Mouse (Mus musculus): ENCODE data around the gene Ophn1. TPM values are rescaled to one million over a fixed set of nuclear protein-coding genes. Genes with fewer than 3 reads are reported as not detected.

Ophn1 gene
- 10 to 100 TPM; 16.7 to 19.7 TPM for total RNA-seq (2021)
- long read RNA-seq, experiment 1, full-length matches to known transcripts: 2 of 5 reads
- long read RNA-seq, experiment 1, partial matches to known transcripts: 0 of 5 reads
- long read RNA-seq, experiment 1, other reads (novel, unspliced or antisense): 3 of 5 reads
- long read RNA-seq, experiment 2, full-length matches to known transcripts: 8 of 11 reads
- long read RNA-seq, experiment 2, partial matches to known transcripts: 1 of 11 reads
- long read RNA-seq, experiment 2, other reads (novel, unspliced or antisense): 2 of 11 reads

DNA sequence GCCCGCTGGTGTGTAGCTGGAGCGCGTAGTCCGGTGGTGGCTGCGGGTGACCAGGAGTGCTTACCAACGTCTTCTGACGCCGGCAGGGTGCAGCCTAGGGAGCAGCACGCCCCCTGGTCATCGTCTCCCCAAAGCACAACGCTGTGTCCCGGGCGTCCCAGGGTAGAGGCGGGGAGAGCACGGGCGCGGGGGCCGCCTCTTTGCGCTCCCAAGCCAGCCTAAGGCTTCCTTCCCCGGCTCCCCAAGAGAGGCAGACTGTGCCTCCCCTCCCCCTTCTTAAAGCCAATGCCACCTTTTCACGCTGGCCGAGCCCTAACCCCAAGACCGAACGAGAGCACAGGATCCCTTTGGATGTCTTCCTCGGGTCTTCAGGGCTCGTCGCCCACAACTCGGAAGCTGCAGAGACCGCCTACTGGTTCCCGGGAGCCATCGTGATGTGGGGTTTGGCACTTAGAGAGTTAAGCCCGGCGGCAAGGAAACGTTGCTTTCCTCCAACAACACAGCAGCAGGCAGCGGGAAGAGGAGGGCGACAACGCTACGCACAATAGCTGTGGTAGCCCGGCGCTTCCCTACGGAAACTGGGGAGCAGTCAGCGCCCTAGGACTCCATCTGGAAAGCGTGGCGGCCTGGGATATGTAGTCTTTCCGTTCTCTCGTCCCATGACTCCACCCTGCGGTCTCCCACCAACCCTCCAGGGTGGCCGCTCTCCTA lies at the start of gene Ophn1:
Gene Ophn1 (minus strand): TSS at position 620 of the 711 bp plus-strand sequence.
- peak; percentile 16 to 24 for DNase-seq (ENCODE audit: low spot score in 2 of 2)

GRCm38 (mm10) chrX:98937555-98938294 lies 46.9 kb upstream of the Ophn1 start:
- DNase-seq (ENCODE audit: low spot score in 2 of 2): peak; percentile 66 to 76

DNA sequence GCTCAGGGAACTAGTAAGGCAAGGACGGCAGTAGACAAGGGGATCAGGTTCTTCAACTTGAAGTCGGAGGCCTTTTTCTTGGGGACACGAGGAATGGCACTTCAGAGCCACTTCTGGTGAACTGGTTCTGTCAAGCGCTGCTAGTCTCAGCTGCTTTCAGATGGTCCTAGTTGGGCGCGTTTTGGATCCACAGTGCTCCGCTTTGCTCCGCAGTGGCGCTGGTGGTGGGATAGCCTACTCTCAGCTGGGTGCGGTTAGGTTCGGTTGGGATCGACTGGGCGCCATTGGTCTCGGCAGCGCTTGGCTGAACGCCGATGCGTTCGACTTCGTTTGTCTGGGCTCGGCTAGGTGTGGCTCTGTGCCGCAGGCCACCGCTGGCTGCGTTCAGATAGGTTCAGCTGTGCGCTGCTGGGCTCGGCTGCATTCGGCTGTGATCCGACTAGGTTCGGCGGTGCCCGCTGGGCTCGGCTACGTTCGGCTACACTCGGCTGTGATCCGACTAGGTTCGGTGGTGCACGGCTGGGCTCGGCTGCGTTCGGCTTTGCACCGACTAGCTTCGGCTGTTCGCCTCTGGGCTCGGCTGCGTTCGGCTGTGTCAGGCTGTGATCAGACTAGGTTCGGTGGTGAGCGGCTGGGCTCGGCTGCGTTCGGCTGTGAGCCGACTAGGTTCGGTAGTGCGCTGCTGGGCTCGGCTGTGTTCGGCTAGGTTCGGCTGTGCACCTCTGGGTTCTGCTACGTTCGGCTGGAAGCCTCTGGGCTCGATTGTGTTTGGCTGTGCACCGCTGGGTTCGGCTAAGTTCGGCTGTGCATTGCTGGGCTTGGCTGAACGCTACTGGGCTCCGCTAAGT lies 46.1 kb upstream of the Ophn1 start:
- DNase-seq (ENCODE audit: low spot score in 2 of 2): peak; percentile 79 to 83

DNA sequence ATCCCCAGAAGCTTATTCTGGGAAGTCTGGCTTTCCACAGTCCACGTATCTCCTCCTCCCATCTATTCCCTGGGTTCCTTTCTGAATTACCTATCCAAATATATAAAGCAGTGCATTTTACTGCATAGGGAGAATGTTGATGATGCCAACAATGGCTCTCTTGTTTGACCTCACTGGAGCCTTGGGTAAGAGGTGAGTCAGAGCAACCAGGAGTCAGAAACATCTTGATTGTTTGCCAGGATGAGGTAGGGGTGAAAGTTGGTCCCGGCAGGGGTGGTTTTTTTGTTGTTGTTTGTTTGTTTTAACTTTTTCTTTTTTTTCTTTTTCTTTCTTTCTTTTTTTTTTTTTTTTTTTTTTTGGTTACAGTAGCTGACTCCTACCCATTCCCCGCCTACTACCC lies 45.3 kb upstream of the Ophn1 start, which contains the start of gene Yipf6:
Gene Yipf6 (plus strand): TSS at position 216 of the 400 bp plus-strand sequence.
- DNase-seq (ENCODE audit: low spot score in 2 of 2): no peak

DNA sequence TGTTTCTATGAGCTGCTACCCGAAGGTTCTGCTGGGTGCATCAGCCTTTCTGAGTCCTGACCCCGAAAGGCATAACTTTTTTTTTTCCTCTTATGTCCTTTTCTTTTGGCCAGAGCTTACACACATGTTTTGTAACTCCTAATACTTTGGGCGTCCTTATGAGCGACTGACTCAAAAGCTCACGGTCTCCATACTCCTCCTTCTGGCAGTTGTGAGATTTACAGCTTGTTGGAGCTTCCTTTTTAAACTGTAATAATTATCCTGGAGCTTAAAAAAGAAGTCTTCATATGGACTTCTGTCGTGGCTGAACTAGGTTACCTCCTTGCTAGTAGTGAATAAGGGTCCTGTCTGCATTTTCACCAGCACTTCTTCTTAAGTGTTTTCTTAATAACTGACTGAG lies 28.6 kb upstream of the Ophn1 start:
- no peak for DNase-seq (ENCODE audit: low spot score in 2 of 2)

DNA sequence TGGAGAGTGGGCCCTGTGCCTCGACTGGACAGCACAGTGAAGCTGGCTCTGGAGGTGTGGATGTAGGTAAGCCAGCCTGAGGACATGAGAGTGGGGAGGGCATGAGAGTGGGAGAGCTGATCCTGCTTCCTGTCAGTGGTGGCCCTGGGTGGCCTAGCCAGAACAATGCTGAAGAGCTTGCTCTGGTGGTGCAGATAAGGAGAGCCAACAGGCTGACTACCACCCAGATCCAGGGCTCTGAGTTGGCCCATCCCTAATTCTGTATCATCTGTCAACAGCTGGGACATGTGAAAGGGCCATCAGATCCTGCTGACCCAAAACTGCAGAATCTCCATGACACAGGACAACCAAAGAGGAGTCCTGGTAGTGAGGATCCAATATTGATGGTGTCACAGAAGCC lies 18.1 kb upstream of the Ophn1 start:
- no peak for DNase-seq (ENCODE audit: low spot score in 2 of 2)

DNA sequence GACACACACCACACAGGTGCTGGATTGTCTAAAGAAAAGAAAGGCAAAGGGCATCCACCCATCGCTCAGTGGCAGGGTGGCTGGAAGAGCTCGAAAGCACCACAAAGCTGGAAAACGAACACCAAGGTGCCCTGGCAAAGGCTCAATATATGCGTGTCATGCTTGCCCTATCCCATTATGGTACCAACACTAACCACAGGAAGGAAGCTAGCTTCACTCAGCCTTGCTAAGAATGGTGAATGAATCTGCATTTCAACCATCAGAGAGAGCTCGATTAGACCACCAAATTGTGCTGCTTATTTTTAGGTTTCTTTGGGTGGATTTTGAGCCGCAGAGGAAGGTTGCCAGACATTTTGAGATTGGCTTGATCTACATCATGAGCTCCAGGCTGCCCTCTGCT lies 13.4 kb upstream of the Ophn1 start:
- no peak for DNase-seq (ENCODE audit: low spot score in 2 of 2)

DNA sequence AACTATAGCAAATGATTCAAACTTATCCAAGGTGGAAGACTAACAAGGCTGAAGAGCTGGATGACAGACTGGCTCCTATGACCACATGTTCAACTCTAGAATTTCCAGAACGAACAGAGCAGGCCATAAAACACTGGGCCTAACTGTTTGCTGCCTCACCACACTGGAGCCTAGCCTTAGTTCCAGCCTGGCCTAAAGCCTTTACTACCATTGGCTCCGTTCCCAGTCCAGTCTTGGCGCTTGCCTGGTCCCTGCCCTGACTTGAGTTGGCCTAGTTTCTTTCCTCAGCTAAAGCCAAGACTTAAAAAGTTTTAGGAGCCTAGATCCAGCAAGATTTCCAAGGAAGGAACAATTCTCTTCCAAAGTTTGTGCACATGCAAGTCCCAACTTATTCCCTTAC lies 7.5 kb upstream of the Ophn1 start:
- DNase-seq (ENCODE audit: low spot score in 2 of 2): peak in 1 of 2 experiments; percentile 4

DNA sequence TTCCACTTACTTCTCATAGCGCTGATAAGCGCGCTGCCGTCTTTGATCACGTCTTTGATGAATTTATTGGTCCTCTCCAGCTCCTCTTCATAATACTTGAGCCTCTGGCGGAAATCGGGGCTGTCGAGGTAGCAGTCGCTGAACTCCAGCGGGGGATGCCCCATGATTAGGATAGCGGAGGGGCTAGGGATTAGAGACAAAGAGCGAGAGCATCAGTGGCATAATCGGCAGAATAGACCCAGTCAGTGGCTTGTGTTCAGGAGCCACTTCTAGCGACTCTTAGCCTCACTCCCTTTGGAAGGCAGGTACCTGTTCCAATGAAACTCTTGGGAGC lies 786 bp downstream of the Ophn1 start:
- no peak for DNase-seq (ENCODE audit: low spot score in 2 of 2)

DNA sequence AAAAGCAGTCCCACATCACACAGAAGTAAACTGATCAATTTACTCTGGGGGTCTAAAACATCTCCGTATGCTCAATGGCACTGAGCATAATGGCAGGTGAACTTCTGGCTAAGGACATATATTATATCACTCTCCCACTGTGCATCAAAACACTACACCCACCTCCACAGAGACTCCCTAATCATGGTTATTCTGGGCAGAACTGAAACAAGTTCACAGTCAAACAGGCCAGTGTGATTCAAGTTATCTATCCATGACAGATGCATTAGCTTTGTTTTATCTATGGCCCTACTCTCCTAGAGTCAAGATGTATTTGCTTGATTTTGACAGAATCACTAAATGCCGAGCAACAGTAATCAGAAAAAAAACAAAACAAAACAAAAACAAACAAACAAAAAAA lies 8.8 kb downstream of the Ophn1 start:
- DNase-seq (ENCODE audit: low spot score in 2 of 2): no peak

DNA sequence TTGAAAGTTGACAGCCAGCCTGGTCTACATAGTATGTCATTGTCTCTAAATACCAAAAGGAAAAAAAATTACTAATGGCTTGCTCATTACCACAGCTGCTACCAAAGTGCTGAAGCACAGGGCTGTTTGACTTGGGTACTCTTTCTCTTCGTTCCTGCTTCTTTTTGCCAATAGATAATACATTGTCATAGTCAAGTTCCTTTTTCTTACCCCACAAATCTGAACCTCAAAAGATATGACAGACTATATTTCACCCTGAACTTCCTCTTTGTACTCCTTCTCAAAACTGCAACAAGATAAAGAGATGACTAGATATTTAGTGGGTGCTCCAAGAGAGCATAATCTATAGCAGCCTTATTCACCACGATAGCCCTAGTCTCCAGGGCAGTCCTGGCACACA lies 9.7 kb downstream of the Ophn1 start:
- no peak for DNase-seq (ENCODE audit: low spot score in 2 of 2)

DNA sequence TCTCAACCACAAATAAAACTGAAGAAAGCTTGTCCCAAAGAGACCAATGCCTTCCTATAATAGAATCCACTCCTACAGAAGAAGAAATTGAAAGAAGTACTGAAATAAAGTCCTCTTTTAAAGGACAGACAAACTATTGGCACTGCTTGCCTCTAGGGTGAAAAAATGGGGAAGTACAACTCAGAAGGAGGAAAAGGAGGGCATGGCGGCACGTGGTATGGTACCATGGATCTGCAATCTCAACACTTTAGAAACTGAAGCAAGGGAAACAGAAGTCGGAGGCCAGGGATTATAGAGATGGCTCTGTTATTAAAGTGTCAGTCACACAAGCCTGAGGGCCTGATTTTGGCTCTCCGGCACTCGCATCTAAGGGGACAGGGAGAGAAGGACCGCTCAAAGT lies 10.5 kb downstream of the Ophn1 start:
- no peak for DNase-seq (ENCODE audit: low spot score in 2 of 2)

DNA sequence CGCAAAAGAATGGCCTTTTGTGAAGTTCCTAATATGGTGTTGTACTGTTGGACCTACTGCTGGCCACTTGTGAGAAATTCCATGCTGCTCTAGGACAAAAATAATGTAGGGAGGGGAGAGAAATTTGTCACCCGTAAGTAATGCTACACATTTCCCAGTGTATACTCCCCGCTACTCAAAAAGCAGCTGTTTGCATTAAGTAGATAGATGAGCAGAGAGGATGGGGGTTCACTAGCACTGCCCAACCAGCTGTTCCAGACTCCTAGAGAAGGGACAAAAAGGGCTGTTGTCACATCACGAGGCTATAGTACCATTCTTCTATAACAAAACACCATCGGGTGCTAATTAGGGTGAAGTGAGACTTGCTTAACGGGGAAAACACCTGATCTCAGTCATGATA lies 15.7 kb downstream of the Ophn1 start:
- no peak for DNase-seq (ENCODE audit: low spot score in 2 of 2)

- no peak for DNase-seq (ENCODE audit: low spot score in 2 of 2)
These were observed 16.7 kb downstream of the Ophn1 start for GRCm38 (mm10) chrX:98874086-98874485.

- no peak for DNase-seq (ENCODE audit: low spot score in 2 of 2)
These were observed 18.8 kb downstream of the Ophn1 start for GRCm38 (mm10) chrX:98872064-98872463.

- DNase-seq (ENCODE audit: low spot score in 2 of 2): no peak
These were observed 20.3 kb downstream of the Ophn1 start for GRCm38 (mm10) chrX:98870541-98870940.

- no peak for DNase-seq (ENCODE audit: low spot score in 2 of 2)
These were observed 21.1 kb downstream of the Ophn1 start for GRCm38 (mm10) chrX:98869735-98870134.

DNA sequence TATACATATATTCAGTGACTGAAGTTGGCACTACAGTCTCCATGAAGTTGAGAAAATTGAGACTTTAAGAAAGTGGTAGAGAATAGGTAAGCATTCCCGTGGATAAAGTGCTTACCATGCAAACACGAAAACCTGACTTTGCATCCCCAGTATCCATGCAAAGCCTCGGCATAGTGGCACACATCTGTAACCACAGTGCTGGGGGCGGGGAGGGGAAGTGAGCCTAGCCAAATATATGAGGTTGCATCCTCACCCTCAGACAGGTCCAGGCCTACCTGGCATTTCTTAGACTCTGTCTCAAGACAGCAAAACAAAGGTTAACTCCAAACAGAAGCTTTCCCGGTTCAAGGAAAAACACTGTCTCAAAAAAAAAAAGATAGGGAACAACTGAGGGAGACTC lies 21.7 kb downstream of the Ophn1 start:
- no peak for DNase-seq (ENCODE audit: low spot score in 2 of 2)

DNA sequence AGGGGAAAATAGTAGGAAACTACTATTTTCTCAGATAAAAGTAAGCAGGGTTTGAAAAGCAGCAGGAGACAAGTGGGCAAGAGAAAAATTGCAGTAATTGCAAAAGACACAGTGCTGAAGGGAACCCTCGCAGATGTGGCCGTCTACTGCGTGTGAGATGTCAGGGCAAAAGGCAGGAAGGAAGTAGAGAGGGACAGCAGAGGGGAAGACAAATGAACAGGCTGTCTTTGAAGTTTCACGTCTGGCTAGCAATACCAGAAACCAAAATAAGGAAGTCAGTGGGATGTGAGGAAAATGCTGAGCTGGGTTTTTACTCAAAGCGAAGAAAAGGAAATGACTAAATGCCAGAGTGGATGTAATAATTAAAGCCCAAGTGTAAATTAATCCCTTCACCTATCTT lies 30.7 kb downstream of the Ophn1 start:
- DNase-seq (ENCODE audit: low spot score in 2 of 2): no peak

DNA sequence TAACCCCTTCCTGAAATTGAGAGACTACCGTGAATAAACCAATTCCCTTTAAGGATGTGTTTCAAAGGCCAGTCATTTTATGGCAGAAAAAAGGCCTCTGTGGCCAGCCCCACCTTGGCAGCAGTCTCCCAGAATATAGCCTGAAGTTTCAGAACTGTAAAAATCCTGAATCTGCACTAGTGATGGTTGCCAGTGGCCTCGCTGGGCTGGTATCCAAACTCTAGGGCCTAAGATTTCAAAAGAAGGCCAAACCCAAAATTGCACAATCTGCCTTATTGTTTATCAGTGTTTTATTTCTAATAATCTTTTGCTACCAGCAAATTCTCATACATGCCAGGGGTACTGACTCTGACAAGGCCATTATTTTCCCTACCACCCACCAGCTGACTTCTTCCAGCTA lies 34.8 kb downstream of the Ophn1 start:
- no peak for DNase-seq (ENCODE audit: low spot score in 2 of 2)

- no peak for DNase-seq (ENCODE audit: low spot score in 2 of 2)
These were observed 40.0 kb downstream of the Ophn1 start for GRCm38 (mm10) chrX:98850869-98851268.
